Mouse (Mus musculus): ENCODE results near the gene BC037034.

The BC037034 gene

DNA sequence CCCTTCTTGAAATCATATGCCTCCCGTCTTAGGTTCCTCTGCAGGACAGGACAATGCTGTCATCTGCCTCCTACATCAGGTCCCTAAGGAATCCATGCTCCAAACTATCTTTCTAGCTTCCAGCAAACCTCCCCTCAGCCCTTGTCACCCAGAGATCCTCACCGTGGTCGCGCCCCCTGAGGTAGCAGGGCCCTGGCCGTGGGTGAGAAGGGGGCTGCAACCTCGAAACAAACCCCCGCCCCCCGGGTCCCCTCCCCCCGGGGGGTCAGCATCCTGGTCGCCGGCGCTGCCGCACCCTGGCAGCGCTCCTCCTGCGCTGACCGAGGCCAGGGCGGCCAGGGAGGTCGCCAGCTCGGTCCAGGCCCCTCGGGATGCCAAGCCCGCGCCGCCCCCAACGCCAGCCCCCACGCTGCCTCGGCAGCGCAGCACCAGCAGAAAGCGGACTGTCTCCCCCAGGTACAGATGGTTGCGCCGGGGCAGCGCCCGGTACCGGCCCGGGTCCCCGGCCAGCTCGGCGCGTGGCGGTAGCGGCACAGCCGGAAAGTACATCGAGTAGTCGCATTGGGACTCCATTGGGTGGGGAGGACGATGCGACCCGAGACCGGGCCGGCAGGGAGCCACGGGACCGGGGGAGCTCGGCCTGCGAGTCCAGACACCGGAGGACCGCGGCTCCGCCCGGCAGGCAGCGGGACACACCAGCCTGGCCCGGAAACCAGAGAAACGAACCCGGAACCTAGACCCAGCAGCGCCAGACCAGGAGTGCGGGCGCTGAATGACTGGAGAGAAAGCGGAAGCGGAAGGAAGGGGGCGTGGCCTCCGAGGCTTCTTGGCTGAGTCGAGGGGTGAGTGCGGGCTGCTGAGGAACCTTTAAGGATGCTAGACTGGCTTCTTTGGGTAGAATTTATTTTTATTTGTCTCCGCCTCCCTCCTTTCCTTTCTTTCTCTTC lies at the start of gene BC037034:
Gene BC037034, minus strand, starts transcription at position 774 of the 947 bp plus-strand sequence.
- DNase-seq (ENCODE audit: low read depth, low spot score): peak; percentile 73

DNA sequence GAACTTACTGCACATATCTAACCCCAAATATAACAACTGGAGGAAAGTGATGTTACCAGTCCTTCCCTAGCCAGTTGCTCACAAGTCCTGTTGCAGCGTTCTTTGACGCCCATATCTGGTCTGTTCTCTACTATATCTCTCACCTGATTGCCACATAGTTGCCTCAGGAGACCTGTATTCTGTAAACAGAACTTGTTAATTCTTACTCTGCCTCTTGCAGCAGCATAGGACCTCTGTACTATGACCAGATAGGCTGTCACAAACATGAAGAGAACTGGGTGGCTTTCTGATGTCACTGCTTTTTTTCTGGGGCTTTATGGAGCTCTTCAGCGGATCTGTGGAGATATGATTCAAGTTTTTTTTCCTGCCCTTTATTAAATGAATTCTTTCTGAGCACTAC lies 49.0 kb upstream of the BC037034 start:
- no peak for DNase-seq (ENCODE audit: low read depth, low spot score)

DNA sequence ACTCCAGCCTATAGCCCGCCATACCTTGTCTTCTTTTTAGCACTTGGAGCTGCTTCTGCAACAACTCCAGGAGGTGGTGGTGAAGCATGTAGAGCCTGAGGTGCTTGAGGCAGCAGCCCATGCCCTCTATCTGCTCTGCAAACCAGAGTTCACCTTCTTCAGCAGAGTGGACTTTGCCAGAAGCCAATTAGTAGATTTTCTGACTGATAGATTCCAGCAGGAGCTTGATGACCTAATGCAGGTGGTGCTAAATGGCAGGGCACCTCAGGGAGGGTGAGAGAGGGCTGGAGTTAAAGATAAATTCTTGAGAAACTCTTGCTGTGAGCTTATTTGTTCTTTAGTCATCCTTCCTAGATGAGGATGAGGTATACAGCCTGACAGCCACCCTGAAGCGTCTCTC lies 35.8 kb upstream of the BC037034 start:
- DNase-seq (ENCODE audit: low read depth, low spot score): no peak

DNA sequence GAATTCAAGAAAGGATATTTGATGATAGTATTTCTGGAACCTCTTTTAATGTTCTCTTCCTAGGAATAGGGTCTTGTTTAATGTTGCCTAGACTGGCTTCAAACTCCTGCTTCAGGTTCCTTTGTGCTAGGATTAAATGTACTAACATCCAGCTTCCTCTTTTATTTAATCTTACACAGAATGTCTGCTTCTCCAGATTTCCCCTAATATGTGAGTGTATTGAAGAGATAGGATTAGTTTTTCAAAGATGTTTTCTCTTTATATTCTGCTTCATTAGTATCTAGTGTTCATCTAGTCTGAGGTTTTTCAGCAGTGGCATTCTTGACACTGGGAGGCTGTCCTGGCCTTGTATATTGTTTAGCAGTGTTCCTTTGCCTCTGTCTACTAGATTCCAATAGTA lies 30.3 kb upstream of the BC037034 start:
- no peak for DNase-seq (ENCODE audit: low read depth, low spot score)

DNA sequence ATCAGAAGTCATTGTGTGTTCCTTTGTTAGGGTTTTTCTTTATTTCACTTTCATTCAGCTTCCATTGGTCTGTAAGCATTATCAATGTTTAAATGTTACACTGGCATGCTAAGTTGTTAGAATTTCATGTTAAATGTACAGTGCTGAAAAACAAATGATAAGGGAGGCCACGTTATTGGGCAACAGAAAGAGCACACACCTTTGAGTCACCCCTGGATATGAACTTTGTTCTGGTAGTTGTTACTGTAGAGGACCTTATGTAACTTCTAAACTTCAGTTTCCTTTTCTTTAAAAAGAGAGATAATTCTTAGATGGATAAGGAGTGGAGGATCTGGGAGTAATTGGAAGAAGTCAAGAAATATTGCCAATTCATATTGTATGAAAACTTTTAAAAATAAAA lies 27.8 kb upstream of the BC037034 start:
- no peak for DNase-seq (ENCODE audit: low read depth, low spot score)

DNA sequence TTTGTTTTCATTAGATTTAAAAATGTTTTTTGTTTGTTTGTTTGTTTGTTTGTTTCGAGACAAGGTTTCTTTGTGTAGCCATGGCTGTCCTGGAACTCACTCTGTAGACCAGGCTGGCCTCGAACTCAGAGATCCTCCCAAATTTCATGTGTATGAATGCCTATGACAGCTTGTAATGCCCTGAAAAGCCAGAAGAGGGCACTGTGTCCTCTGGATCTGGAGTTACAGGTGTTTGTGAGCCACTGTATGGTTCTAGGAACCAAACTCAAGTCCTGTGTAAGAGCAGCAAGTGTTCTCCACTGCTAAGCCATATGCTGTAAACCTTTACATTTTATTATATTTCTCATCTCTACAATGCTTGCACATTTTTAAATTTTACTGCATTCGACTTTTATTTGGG lies 24.0 kb upstream of the BC037034 start:
- DNase-seq (ENCODE audit: low read depth, low spot score): no peak

DNA sequence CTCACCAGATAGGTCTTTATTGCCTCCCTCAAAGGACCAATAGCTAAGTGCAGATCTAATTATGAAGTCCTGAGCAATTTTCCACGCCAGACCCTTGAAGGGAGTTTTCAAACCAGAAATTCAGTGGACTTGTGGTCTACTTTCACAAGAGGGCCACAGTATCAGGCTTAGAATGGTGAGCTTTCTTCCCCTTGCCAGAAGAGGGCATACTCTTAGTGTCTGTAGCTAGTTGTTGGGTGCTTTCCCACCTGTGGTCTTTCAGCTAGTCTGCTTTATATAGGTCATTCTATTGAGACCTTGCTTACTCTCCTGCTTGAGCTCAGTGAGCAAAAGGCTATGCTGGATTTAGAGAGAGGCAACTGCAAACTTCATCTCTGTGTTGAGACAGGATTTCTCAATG lies 19.7 kb upstream of the BC037034 start:
- no peak for DNase-seq (ENCODE audit: low read depth, low spot score)

DNA sequence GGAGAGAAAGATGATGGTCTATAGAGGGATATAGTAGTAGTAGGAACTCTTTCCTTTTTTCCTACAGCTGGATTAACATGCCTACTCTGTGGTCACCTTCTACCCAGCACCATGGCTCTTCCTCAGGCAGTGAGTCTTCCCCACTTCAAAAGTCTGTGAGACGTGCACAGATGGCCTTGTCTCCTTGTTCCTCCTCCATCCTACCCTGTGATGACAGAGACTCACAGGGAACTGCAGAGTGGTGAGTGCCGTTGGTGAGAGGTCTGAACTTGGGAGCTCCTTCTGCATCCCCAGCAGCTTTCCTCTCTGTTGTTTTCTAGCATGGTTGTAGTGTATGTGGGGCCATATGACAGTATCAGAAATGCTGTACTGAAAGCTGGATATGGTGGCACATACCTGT lies 18.0 kb upstream of the BC037034 start:
- no peak for DNase-seq (ENCODE audit: low read depth, low spot score)

DNA sequence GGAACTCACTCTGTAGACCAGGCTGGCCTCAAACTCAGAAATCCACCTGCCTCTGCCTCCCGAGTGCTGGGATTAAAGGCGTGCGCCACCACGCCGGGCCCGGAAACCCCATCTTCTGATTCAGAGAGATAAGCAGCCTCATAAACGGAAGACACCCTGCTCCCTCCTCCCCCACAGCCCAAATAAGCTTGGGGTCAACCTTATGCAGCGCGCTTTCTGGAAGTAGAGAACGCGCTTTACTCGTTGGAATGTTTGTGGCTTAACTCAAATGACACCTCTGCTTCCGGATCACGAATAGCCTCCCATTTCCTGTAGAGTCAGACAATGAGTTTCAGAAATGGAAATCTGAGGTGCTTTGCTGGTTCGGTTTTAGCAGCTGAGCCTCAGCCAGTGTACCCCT lies 17.0 kb upstream of the BC037034 start:
- DNase-seq (ENCODE audit: low read depth, low spot score): no peak

DNA sequence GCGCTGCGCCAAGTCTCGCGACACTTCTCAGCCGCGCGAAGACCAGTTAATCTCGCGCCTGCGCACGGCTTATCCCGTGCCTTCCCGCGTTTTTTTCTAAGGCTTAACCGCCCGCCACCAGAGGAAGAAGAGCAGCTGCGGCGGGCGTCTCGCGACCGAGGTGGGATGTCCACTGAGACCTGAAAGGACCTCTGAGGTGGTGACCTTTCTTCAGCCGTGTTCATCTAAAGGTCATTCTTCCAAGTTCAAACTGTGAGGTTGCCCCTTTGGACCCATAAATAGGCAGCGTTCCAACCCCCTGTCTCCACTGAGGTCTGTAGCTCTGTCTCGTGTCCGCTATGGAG lies 16.6 kb upstream of the BC037034 start:
- no peak for DNase-seq (ENCODE audit: low read depth, low spot score)

DNA sequence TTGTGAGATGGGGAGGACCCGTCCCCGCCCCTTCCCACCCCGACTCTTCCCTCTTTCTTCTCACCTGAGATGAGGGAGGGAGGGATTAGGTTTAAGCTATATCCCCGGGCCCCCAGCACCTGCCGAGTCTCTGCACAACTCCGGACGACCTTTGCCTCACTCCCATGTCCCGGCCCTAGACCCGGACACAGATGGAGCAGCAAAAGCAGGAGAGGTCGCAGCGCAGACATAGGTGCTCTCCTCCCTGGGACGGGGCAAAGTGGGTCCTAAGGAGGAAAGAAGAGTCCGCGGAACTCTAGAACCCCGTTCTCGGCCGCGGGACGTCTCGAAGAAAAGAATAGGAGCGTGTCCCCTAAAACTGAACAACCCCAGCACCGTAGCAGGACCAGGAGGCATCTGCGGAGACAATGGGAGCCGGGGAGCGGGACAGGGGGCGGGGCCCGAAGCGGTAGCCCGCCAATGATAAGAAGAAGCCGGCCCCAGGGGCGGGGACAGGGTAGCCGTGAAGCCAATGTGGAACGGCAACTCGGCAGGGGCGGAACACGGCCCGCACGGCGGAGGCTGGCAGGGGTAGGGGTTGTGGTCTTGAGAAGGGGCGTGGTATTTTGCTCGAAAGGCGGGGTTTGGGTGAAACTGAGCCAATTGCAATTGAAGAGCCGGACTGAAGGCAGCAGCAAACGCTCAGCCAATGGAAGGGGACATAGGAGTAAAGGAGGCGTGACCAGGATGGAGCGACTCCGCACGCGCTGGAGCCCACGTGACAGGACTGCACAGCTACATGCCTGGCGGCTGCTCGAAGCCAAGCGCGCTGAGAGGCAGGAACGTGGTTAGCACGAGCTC lies 16.0 kb upstream of the BC037034 start, which contains the start of the genes Gm43720, Gpc2 and Stag3:
Gene Gm43720, minus strand, starts transcription at position 374 of the 840 bp plus-strand sequence.
Gene Gpc2, minus strand, starts transcription at position 421 of the 840 bp plus-strand sequence.
Gene Stag3, plus strand, starts transcription at position 656 of the 840 bp plus-strand sequence.
- peak; percentile 95 for DNase-seq (ENCODE audit: low read depth, low spot score)

DNA sequence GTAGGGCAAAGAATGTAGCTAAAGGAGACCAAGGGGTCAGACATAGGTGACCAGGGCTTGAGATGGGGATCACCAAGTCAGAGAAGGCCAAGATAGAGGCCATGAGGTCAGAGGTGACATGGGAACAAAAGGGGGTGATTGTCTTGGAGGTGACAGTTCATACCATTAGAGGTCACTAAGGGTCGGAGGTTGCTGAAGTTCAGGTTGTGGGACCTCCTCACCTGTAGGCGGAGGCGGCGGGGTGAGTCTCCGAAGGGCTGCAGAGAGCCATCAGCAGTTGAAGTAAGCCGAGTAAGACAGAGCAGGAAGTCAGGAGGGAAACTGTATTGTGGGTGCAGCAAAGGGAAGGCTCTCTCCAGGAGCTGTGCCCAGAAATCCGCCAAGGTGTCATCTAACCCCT lies 14.2 kb upstream of the BC037034 start:
- DNase-seq (ENCODE audit: low read depth, low spot score): no peak

DNA sequence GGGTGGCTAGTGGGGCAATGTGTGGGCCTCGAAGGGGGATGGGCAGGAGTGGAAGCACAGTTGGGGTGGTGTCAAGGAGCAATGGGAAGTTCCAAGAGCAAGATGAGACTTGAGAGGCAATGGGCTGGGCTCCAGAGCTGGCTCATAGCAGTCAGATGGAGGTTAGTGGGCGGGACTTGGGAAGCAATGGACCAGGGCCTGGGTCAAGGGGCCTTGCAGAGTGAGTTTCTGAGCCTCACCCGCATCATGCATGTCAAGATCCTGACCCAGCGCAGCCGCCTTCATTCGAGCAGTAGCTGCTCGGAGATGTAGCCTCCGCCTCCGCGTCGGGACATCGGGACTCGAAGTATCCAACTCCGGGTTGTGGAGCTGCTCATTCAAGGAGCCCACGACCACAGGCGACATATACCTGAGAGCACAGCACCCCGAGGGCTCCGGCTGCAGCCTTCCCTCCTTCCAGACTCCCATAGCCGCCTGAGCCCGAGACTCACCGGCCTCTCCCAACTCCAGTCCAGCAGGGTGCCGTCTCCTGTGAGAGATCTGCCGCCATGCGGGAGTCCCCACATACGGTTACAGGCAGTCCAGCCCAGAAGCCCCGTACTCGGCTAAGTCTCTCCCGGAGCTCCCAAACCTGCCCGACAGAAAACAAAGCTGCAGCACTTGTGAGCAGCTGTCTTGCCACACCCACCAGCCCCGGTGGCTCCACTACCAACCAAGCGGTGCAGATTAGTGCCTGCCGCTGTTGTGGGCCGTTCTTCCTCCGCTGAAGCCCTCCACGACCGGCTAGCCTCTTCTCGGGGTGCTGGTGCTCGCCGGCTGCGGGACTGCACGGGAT lies 11.6 kb upstream of the BC037034 start:
- DNase-seq (ENCODE audit: low read depth, low spot score): no peak

DNA sequence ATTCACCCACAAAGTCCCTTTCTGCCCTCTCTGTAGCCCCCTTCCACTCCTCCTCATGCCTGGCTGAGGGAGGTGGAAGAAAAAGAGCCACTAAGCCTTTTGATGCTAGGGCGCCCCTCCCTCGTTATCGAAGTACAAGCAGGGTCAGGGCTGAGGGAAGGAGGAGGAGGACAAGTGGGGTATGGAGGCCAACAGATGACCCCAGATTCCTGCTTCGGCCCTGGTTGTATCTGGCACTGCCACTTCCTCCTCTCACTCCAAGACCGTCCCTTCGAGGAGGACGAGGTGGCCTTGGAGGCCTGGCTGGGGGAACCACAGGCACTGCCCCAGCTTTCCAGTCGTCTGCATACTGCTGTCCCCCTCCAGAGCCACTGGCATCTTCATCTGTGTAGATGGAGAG lies 10.4 kb upstream of the BC037034 start:
- no peak for DNase-seq (ENCODE audit: low read depth, low spot score)

DNA sequence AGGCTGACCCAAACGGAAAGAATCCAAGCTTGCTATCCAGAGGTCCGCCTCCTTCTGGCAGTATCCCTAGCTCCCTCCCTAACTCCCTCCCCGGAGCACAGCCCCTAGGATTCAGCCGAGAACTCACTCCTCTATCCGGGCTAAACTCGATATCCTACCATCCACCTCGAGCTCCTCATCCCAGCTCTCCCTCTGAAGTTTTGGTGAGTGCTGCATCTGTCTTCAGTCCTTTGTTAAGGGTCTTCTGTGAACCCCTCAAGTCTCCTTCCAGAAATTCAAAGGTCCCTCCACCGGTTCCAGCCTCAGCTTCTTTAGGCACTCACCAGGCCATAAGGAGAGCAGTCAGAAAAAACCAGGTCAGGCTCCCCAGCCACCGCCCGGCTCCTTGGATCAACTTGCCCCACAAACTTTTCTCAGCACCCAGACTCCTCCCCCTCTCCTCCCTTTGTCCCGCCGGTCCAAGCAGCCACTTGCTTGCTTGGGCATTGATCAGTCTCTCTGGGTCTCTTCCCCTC lies 8.6 kb upstream of the BC037034 start, which contains the start of gene Gal3st4:
Gene Gal3st4, minus strand, starts transcription at position 432 of the 515 bp plus-strand sequence.
- DNase-seq (ENCODE audit: low read depth, low spot score): no peak

DNA sequence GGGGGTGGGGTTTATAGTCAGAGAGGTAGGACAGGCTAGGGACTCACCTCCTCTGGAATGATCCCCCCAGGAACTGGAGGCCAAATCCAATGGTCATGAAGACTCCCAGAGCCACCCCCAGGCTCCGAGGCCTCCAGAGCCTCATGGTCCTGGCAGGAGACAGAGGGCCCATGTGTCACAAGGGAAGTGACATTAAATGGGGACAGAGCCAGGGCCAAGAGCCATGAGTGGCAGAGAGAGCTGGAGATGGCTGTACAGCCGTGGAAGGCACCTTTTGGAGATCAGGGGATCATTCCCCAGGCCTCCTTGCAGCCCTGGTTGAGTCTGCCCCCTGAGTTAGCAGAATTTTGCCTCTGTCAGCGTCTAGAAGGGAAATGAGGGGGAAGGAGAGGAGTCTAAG lies 7.4 kb upstream of the BC037034 start:
- no peak for DNase-seq (ENCODE audit: low read depth, low spot score)

DNA sequence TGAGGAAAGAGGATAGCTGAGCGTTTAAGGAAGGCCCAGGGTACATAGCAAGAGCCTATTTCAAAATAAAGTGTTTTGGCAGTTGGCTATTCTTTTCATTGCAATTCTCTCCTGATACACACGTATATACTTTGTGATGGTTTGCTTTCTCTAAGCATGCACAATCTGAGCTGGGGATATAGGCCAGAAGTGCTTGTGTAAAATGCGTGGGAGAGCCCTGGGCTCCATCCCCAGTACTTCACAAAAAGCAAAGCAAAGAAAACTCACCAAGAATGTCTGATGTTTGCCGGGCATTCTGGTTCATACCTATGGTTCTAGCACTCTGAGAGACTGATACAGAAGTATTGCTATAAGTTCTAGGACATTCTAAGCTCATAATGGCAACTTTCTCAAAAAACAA lies 5.1 kb upstream of the BC037034 start:
- no peak for DNase-seq (ENCODE audit: low read depth, low spot score)

DNA sequence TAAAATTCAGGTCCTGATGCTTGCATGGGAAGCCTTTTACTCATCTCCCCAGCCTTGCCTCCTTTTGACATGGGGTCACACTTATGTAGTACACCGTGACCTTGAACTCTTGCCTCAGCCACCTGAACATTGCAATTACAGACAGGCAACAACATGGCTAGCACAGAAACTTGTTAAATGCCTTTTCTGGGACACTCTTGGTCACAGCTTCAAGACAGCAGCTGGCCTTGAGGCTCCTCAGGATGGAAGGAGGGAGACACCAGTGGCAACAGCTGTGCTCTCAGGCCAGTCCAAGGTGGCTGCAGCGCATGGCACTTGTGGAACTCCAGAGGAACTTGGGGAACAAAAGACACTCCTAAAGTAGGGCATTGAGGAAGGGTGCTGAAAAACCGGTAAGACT lies 3.3 kb upstream of the BC037034 start:
- DNase-seq (ENCODE audit: low read depth, low spot score): no peak

DNA sequence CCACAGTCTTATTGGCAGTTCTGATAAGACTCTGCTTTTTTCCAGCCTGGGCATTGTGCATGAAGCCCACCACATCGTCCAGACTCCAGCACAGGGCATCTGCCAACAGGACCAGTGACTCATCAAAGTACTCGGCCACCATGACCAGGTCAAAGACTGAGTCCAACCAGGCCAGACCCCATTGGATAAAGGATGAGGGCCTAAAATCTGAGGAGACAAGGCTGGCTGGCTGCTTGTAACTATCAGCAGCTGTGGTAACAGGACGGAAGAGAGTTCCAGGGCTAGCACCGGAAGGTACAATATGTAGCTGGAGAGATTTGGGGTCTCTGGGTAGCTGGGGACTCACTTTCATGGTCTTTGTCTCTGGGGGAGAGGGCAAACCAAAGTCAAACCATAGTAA lies 1.9 kb upstream of the BC037034 start:
- DNase-seq (ENCODE audit: low read depth, low spot score): no peak

DNA sequence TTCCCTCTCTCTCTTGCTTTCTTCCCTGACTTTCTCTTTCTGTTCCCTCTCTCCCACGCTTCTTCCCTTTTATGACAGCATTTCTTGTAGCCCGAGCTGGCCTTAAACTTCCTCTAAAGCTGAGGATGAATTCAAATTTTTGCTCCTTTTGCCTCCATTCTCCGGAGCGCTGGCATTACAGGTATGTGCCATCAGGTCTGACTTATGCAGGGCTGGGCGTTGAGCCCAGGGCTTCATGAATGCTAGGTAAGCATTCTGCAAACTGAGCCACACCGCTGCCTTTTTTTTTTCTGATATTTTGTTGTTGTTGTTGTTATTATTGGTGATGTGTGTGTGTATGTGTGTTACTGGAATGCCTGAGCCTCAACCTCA lies 360 bp upstream of the BC037034 start:
- DNase-seq (ENCODE audit: low read depth, low spot score): no peak

DNA sequence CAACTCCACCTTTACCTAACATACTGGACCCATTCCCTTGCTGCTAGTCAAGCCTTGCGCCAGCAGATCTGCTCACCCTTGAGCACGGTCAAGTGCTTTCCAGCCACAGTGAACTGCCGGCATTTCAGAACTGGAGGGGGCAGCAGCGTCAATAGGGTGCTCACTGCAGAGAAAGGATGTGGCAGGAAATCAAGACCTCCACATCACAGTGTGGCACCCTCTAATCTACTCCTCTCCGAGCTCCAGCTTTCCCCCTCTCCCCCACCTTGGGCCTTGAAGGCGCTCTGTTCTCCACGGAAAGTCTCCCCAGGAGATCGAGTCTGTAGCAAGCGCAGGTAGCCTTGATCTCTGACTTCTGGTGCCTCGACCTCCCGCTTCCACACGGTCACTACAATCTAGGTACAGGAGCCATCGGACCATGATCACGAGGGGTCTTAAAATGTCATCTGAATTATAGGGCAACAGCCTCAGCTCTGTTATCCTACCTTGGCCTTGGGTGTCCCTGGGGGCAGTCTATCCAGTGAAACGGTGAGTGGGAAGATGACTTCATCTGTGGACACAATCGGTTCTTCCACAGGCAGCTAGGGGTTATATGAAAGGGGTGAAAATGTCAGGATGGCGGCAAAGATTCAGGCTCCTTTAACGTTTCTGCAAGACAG lies 1.1 kb downstream of the BC037034 start:
- no peak for DNase-seq (ENCODE audit: low read depth, low spot score)
